Mouse (Mus musculus) bone marrow, adult 2 months (tissue): ENCODE data around the gene Nup188.

ENCODE experiments used
- CTCF ChIP-seq: fragments of 200-500 bp; IDR thresholded peaks from 2 replicates; pipeline ENCODE4 v1.5.1; 2011; ENCODE audit warnings: low read length, control low read depth; ENCODE audit not compliant: control insufficient read depth, insufficient read depth
- POLR2A ChIP-seq: fragments of 200-500 bp; IDR thresholded peaks from 2 replicates; pipeline ENCODE4 v1.6.1; 2011; ENCODE audit warnings: low read depth, mild to moderate bottlenecking, control low read depth, low read length, borderline replicate concordance; ENCODE audit not compliant: control insufficient read depth

DNA sequence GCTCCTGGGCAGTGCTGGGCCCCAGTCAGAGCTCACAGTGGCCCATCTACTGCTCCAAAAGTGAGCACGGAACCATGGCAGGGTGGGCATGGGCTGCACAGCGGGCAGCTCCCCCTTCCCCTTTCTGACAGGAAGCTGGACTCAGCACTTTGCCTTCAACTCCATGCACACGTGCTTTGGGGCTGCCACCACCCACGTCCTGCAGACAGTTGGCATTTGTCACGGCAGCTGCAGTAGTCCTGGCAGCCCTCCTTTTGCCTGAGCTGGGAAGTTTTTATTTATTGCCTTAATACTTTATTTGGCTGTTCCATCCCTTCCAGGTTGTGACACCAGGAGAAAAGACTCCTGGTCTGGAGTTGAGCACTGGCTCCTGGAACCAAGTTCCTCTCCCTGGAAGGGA, 98.6 kb downstream of the Nup188 start:
- TF ChIP-seq CTCF (no peak), POLR2A (no peak)
